Mouse (Mus musculus) hindbrain, embryonic 13.5 days (tissue): ENCODE data around the gene Rorc. TPM values are rescaled to one million over a fixed set of nuclear protein-coding genes. Genes with fewer than 3 reads are reported as not detected.

ENCODE experiments used
- ATAC-seq: fragments of 200-750 bp; cut with Nextera tagmentation; 2 replicates; pipeline ENCODE4 v1.8.0; 2017; ENCODE audit warnings: moderate TSS enrichment; ENCODE audit not compliant: low FRiP score
- H3K27ac ChIP-seq: fragments of 300-500 bp; sonication (generic); 2 replicates; pipeline ENCODE4 v1.5.1; 2015; ENCODE audit warnings: inconsistent platforms, mild to moderate bottlenecking, moderate library complexity
- H3K27me3 ChIP-seq: fragments of 300-500 bp; sonication (generic); 2 replicates; pipeline ENCODE4 v1.6.1; 2015; ENCODE audit warnings: mild to moderate bottlenecking, inconsistent platforms
- H3K36me3 ChIP-seq: fragments of 300-500 bp; sonication (generic); 2 replicates; pipeline ENCODE4 v1.6.1; 2015; ENCODE audit warnings: mild to moderate bottlenecking, inconsistent platforms
- H3K4me1 ChIP-seq: fragments of 300-500 bp; sonication (generic); replicated peaks from 2 replicates; pipeline ENCODE4 v1.6.1; 2015; ENCODE audit warnings: inconsistent platforms
- H3K4me2 ChIP-seq: fragments of 300-500 bp; sonication (generic); 2 replicates; pipeline ENCODE4 v1.6.1; 2015; ENCODE audit warnings: inconsistent platforms, mild to moderate bottlenecking, moderate library complexity
- H3K4me3 ChIP-seq: fragments of 300-500 bp; sonication (generic); 2 replicates; pipeline ENCODE4 v1.5.1; 2015; ENCODE audit warnings: mild to moderate bottlenecking, inconsistent platforms
- H3K9ac ChIP-seq: fragments of 300-500 bp; sonication (generic); 2 replicates; pipeline ENCODE4 v1.6.1; 2015; ENCODE audit warnings: mild to moderate bottlenecking, inconsistent platforms
- H3K9me3 ChIP-seq: fragments of 300-500 bp; sonication (generic); 2 replicates; pipeline ENCODE4 v1.6.1; 2016; ENCODE audit warnings: inconsistent platforms
- WGBS: fragments of 180-500 bp; shearing (Covaris S2); methylation state at CpG from one replicate; pipeline ENCODE4 v1.1.7; 2015; 5-methylcytosine and 5-hydroxymethylcytosine counted together
- polyA plus RNA-seq: library from polyadenylated mRNA; unstranded; fragments of >200 nt; fragmentation: Nextera tagmentation; extraction: Ambion mirVana; gene quantifications from 2 replicates; pipeline ENCODE4 v1.2.1, GENCODE M21; 2015

Gene Rorc
- polyA plus RNA-seq: 0.42 and 0.50 TPM in 2 replicates

DNA sequence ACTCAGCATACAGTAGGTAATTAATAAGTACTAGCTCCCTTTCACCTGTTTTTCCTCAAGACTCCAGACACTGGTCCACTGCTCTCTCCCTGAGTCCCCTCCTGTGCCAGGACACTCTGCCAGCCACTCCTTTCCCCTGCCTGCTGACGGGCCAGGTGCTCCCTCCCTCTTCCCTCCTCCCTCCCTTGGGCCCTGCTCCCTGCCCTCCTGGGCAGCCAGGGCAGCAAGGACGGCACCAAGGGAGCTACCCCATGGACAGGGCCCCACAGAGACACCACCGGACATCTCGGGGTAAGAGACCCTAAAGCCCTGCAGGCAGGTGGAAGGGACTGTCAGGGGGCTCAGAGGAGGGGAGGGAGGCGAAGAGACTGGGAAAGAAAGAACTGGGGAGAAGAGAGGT is at the start of gene Rorc:
Gene Rorc, plus strand, starts transcription at position 154 of the 400 bp plus-strand sequence.
- H3K36me3 ChIP-seq: no peaks in the 10 kb centered on the region
- peaks cover 22% of the 10 kb centered on the region for H3K27me3 ChIP-seq
- ATAC-seq: no peak
- 9% methylated on average over 5 of the region's 5 CpGs for WGBS
- H3K4me2 ChIP-seq: peak within 1 kb of the TSS; percentile 41
- no peak within 1 kb of the TSS for H3K27ac ChIP-seq
- H3K9me3 ChIP-seq: no peaks in the 10 kb centered on the region
- peak within 1 kb of the TSS; percentile 43; the same call in 1 of the 2 replicates for H3K9ac ChIP-seq
- H3K4me3 ChIP-seq: peak within 1 kb of the TSS; percentile 16
- H3K4me1 ChIP-seq: peaks cover 24% of the 10 kb centered on the region

DNA sequence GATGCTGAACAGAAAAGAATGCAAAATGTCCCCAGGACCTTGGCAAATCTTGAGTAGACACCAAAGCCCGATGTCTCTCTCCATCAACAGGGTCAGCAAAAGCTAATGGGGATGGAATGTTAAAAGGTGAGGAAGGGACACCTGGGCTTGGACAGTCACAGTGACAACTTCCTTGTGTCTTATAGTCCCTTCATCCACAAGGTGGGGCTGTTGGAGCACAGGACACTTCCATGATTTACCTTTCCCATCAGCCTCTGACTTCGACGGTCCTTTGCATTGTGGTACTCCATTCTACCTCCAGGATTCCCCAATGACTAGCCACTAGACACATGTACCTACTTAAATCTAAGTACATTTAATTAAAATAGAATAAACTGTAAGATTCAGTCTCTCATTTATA is 43.9 kb upstream of the Rorc start:
- H3K4me2 ChIP-seq: no peak overlapping the region
- H3K36me3 ChIP-seq: peaks cover 55% of the 10 kb centered on the region

DNA sequence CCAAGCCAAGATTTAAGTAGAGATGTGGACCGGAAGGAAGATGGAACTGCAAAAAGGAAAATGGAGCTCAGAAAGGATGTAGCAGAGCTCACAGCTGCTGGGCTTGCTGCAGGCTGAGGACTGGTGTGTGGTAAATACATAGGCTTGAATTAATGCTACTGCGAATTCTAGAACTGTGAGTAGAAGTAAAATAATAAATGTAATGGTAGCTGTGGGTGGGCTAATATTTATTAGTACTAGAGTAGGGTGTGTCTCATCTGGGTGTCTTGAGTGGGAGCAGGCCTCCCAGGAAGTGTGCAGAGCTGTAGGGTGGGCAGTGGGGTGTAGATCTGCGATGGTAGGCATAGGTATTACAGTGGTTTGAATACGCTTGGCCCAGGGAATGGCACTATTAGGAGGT is 38.2 kb upstream of the Rorc start:
- Histone ChIP-seq H3K36me3 (peaks cover 23% of the 10 kb centered on the region), H3K9me3 (no peaks in the 10 kb centered on the region; the same call in 1 of the 2 replicates), H3K27me3 (no peaks in the 10 kb centered on the region), H3K4me2 (no peak overlapping the region), H3K27ac (no peak overlapping the region), H3K4me3 (no peak overlapping the region), H3K4me1 (no peaks in the 10 kb centered on the region), H3K9ac (no peak overlapping the region)
- no peak for ATAC-seq
- 90% methylated on average over 4 of the region's 4 CpGs for WGBS

More for the DNA sequence above, 43.9 kb upstream of the Rorc start:
- H3K27me3 ChIP-seq: no peaks in the 10 kb centered on the region
- no peaks in the 10 kb centered on the region for H3K9me3 ChIP-seq
- H3K4me1 ChIP-seq: no peaks in the 10 kb centered on the region
- no peak overlapping the region for H3K4me3 ChIP-seq
- no peak overlapping the region for H3K27ac ChIP-seq
- no peak for ATAC-seq
- no peak overlapping the region for H3K9ac ChIP-seq
- 70% methylated on average over 3 of the region's 3 CpGs for WGBS

DNA sequence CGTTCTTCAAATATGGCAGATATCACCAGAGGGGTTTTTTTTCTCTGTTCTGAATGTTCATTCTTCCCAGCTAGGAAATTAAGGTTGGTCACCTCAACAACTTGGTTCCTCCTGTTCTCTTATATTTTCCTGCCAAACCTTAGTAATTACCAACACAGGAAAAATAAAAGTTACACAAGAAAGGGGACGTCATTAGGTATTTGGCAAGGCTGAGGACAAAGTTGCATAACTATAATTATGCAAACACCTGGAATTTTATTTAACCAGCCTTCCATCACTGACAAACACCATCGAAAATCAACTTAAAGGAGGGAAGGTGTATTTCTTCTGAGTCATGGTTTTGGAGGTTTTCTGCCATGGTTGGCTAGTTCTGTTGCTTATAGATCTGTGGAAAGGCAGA is 34.1 kb upstream of the Rorc start:
- no peak overlapping the region for H3K9ac ChIP-seq
- H3K9me3 ChIP-seq: no peaks in the 10 kb centered on the region; the same call in 1 of the 2 replicates
- no peaks in the 10 kb centered on the region for H3K36me3 ChIP-seq
- H3K4me2 ChIP-seq: no peak overlapping the region
- peaks cover 14% of the 10 kb centered on the region for H3K4me1 ChIP-seq
- H3K4me3 ChIP-seq: no peak overlapping the region
- no peak overlapping the region for H3K27ac ChIP-seq
- ATAC-seq: no peak
- WGBS: 92% methylated on average over 3 of the region's 3 CpGs
- no peaks in the 10 kb centered on the region for H3K27me3 ChIP-seq

DNA sequence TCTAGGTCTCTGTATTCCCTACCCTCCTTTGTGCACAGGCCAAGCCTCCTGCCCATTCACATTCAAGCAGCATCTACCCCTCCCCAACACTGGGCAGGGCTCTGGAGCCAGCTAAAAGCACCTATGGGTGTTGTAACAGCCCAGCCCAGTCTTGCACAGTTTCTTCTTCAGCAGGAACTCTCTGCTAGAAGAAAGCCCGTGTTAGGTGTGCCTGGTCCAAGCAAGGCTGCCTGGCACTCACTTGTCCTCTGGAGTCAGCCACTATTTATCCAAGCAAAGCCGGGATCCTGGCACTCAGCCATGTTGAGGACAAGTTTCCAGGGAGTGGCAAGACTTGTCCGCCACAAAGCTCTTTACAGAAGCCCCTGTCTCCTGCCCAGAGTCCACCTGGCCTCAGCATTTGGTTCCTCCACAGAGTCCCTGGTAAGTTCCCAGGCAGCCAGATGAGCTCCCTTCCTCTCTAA is 30.6 kb upstream of the Rorc start, which contains the start of gene Them5:
Gene Them5, plus strand, starts transcription at position 141 of the 464 bp plus-strand sequence.
- WGBS: 53% methylated on average over 3 of the region's 3 CpGs
- Histone ChIP-seq H3K36me3 (no peaks in the 10 kb centered on the region), H3K4me2 (no peak within 1 kb of the TSS), H3K4me3 (no peak within 1 kb of the TSS), H3K27me3 (no peaks in the 10 kb centered on the region), H3K9ac (no peak within 1 kb of the TSS), H3K4me1 (peaks cover 14% of the 10 kb centered on the region), H3K9me3 (no peaks in the 10 kb centered on the region), H3K27ac (no peak within 1 kb of the TSS)
- peak; percentile 32; the same call in 1 of the 2 replicates for ATAC-seq

DNA sequence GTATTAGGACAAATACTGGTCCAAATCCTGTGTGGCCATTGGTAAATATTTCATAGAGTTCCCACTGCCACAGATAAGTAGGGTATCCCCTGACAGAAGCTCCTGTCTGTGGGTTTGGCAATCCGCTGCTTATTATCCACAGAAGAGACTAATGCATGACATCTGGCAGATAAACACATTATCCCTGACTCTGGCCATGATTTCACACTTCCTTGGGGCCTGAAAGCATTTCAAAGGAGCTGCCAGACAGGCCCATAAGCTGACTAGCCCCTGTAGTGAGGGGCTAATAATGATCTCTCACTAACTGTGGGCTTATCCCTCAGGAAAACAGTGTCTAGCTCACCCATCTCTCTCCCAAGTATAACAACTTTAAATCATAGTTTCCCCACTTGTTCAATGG is 30.0 kb upstream of the Rorc start:
- no peaks in the 10 kb centered on the region for H3K36me3 ChIP-seq
- no peak overlapping the region for H3K4me2 ChIP-seq
- no peak overlapping the region for H3K4me3 ChIP-seq
- no peaks in the 10 kb centered on the region for H3K27me3 ChIP-seq
- no peak overlapping the region for H3K27ac ChIP-seq
- no peak for ATAC-seq
- H3K9ac ChIP-seq: no peak overlapping the region
- H3K4me1 ChIP-seq: peaks cover 14% of the 10 kb centered on the region
- 59% methylated on average over 1 of the region's 1 CpGs for WGBS
- H3K9me3 ChIP-seq: no peaks in the 10 kb centered on the region

DNA sequence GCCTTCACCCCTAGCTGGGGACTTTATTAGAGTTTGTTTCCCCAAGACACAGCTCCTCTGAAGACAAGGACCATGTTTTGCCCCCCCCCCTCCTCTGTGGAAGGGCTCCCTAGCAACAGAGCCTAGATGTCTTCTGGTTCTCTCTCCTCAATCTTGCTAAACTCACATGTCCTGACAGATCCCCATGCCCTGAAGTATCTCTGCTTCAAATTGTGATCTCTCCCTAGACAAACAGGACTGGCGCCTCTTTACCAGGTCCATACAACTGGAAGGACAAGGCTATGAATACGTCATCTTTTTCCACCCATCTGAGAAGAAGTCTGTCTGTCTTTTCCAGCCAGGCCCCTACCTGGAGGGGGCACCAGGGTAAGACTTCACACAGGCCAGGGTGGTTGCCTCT is 28.4 kb upstream of the Rorc start:
- no peak for ATAC-seq

DNA sequence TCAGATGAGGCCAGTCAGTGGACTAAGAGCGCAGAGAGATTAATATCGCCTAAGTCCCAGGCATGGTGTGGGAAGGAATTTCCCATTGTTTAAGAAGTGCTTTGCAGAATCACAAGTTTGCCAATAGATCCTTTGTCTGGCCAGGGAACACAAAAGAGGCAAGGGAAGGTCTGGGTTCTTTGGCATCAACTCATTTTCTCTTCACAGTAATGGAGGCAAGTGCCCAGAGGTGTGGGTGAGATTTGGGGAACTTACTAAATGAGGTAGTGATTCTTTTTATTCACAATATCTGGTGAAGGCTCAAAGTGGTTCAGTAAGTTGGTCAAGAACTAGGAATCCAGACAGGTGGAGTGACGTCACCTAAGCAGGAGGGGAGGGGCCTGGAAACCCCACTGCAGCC is 27.7 kb upstream of the Rorc start:
- Histone ChIP-seq H3K36me3 (no peaks in the 10 kb centered on the region), H3K9me3 (no peaks in the 10 kb centered on the region), H3K9ac (no peak overlapping the region), H3K27ac (no peak overlapping the region), H3K4me2 (no peak overlapping the region), H3K4me1 (peaks cover 14% of the 10 kb centered on the region), H3K27me3 (no peaks in the 10 kb centered on the region), H3K4me3 (no peak overlapping the region)
- ATAC-seq: no peak
- 73% methylated on average over 3 of the region's 3 CpGs for WGBS

More for the DNA sequence above, 28.4 kb upstream of the Rorc start:
- Histone ChIP-seq H3K27ac (no peak overlapping the region), H3K9ac (no peak overlapping the region), H3K4me1 (peaks cover 14% of the 10 kb centered on the region), H3K4me2 (no peak overlapping the region), H3K4me3 (no peak overlapping the region), H3K27me3 (no peaks in the 10 kb centered on the region), H3K36me3 (no peaks in the 10 kb centered on the region), H3K9me3 (no peaks in the 10 kb centered on the region)
- whole genome bisulfite sequencing: 82% methylated on average over 2 of the region's 2 CpGs

DNA sequence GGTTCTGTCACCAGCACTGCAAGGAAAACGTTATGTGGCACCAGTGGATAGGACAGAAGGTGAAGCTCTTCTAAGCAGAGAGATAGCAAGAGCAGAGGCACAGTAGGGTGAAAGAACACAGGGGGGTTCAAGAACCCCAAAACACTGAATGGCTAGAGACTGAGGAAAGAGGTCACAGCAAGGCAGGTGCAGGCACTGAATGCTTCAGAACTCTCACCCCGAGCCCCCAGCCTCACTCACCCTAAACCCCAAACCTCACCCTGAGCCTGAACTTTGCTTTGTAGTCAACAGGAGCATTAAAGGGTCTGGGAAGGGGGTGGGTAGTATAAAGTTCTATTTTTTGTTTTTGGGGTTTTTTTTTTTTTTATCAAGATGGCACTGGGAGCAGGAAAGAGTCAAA is 24.4 kb upstream of the Rorc start:
- H3K36me3 ChIP-seq: no peaks in the 10 kb centered on the region
- H3K27me3 ChIP-seq: no peaks in the 10 kb centered on the region
- no peak for ATAC-seq
- no peaks in the 10 kb centered on the region for H3K4me1 ChIP-seq
- H3K9me3 ChIP-seq: no peaks in the 10 kb centered on the region
- no peak overlapping the region for H3K9ac ChIP-seq
- H3K27ac ChIP-seq: no peak overlapping the region
- no peak overlapping the region for H3K4me2 ChIP-seq
- no peak overlapping the region for H3K4me3 ChIP-seq
- WGBS: 79% methylated on average over 2 of the region's 2 CpGs

DNA sequence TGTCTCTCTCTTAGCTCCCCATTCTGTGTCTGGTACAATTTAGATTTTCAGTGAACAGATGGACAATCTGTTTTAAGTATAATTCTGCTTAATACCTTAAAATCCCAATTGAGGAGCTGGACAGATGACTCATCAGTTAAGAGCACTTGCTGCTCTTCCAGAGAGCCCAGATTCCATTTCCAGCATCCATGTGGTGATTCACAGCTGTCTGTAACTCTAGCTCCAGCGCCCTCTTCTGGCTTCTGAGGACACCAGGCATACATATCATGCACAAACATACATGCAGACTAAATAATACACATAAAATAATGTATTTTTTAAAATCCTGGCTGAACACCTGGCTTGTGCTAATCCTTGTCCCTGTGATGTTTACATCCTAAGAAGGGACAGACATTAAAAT is 11.8 kb upstream of the Rorc start:
- no peak overlapping the region for H3K9ac ChIP-seq
- no peak overlapping the region for H3K27ac ChIP-seq
- H3K4me2 ChIP-seq: no peak overlapping the region
- no peaks in the 10 kb centered on the region for H3K36me3 ChIP-seq
- H3K4me1 ChIP-seq: peaks cover 22% of the 10 kb centered on the region
- H3K4me3 ChIP-seq: no peak overlapping the region
- ATAC-seq: no peak
- peaks cover 21% of the 10 kb centered on the region for H3K27me3 ChIP-seq
- 0% methylated on average over 1 of the region's 1 CpGs for WGBS
- no peaks in the 10 kb centered on the region; the same call in 1 of the 2 replicates for H3K9me3 ChIP-seq

DNA sequence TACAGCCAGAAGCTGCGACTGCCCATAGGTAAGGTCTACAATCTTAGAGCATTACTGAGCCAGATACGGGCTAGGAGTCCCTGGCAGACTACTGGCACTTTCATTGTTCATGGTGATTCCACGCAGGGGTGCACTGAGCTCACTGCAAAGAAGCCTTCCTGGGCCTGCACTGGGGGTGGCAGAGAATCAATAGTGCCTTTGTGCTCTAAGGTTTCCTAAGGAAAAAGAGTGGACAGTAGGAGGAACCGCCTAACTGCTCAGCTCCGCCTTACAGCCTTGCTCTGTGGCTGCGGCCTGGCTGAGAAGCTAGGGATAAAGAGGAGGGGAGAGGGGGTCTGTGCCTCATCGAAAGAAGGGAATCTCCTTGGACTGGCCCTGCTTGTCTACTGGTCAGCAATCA is 10.5 kb upstream of the Rorc start, which contains the start of gene C2cd4d:
Gene C2cd4d, plus strand, starts transcription at position 301 of the 400 bp plus-strand sequence.
- H3K27ac ChIP-seq: no peak within 1 kb of the TSS
- H3K36me3 ChIP-seq: no peaks in the 10 kb centered on the region
- ATAC-seq: no peak

DNA sequence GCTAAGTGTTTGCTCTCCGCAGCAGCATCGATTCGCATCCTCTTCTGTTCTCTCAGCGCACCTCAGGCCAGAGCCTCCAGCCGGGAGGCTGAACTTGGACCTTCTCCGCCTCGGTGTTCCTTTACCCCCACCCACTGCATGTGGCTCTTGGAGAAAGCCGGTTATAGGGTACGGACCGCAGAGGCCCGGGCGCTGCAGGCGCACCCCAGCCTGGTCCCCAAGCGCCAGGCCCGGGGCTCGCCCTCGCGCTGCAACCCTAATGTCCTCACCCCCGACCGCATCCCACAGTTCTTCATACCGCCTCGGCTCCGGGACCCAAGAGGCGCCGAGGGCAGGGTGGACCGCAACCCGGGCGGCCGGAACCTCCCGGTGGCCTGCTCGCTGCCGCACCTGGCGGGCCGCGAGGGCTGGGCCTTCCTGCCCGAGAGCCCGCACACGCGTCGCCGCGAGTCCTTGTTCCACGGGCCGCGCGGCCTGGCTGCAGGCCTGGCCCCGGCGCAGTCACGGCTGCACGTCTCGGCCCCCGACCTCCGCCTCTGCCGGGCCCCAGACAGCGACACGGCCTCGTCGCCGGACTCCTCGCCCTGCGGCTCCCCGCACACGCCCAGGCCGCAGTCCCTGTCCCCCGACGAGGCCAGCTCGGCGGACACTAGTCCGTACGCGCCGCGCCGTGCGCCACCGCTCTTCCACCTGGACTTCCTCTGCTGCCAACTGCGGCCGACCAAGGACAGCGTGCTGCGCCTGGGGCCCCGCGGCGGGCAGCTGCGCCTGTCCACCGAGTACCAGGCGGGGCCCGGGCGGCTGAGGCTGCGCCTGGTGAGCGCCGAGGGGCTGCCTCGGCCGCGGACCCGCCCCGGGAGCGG is 9.1 kb upstream of the Rorc start:
- WGBS: 7% methylated on average over 74 of the region's 97 CpGs
- Histone ChIP-seq H3K9ac (peak overlapping the region; percentile 90), H3K27me3 (peaks cover 27% of the 10 kb centered on the region), H3K4me1 (peaks cover 22% of the 10 kb centered on the region), H3K36me3 (no peaks in the 10 kb centered on the region), H3K4me3 (peak overlapping the region; percentile 56), H3K27ac (peak overlapping the region; percentile 44), H3K4me2 (peak overlapping the region; percentile 82), H3K9me3 (no peaks in the 10 kb centered on the region)
- peak; percentile 64 for ATAC-seq

More for the DNA sequence above, 10.5 kb upstream of the Rorc start, which contains the start of gene C2cd4d:
- Histone ChIP-seq H3K4me2 (peak within 1 kb of the TSS; percentile 82), H3K9me3 (no peaks in the 10 kb centered on the region), H3K4me3 (peak within 1 kb of the TSS; percentile 56), H3K4me1 (peaks cover 22% of the 10 kb centered on the region), H3K9ac (peak within 1 kb of the TSS; percentile 90), H3K27me3 (peaks cover 27% of the 10 kb centered on the region)
- 30% methylated on average over 7 of the region's 7 CpGs for WGBS
